Mouse (Mus musculus): ENCODE measurements around the gene Tbrg4.

DNA sequence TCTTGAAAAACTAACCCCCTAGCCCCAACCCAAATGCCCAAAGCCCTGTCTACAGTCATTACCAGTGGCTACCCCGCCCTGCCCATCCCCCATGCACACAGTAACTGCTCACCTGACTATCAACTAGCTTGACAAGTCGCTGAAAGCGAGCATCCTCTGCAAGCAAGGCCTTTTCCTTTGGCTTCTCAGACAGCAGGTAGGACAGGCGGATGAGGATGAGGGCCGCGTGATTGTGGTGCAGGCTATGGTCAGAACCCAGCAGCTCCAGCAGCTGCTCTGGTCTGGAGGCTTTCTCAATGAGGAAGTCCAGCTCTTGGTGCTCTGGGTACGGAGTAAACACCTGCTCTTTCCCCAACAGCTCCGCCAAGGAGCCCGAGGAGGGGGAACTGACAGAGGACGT, 2.2 kb downstream of the Tbrg4 start:
- TF ChIP-seq CTCF (IDR thresholded peaks at IDR 0.05; ENCODE audit: extremely low read depth, insufficient read length, insufficient replicate concordance, low read depth, low read length) (no peak), POLR2A (IDR thresholded peaks at IDR 0.05; ENCODE audit: low read depth, low read length) (no peak)
